Mouse (Mus musculus) midbrain, embryonic 14.5 days (tissue): ENCODE results near the gene Dcaf5. TPM values are rescaled to one million over a fixed set of nuclear protein-coding genes. Genes with fewer than 3 reads are reported as not detected.

ENCODE experiments used
- ATAC-seq: fragments of 200-750 bp; cut with Nextera tagmentation; 2 replicates; pipeline ENCODE4 v1.8.0; 2017; ENCODE audit warnings: moderate number of reproducible peaks, moderate library complexity; ENCODE audit not compliant: low FRiP score, low TSS enrichment
- DNase-seq: peaks from one replicate; pipeline ENCODE4 v3.0.0-alpha.2; 2015
- H3K27ac ChIP-seq: fragments of 300-500 bp; sonication (generic); replicated peaks from 2 replicates; pipeline ENCODE4 v1.5.1; 2014; ENCODE audit warnings: mild to moderate bottlenecking, low read depth, low read length, moderate library complexity
- H3K27me3 ChIP-seq: fragments of 300-500 bp; sonication (generic); 2 replicates; pipeline ENCODE4 v1.6.1; 2014; ENCODE audit warnings: low read length, control low read depth, mixed read lengths; ENCODE audit not compliant: control insufficient read depth, insufficient read depth
- H3K36me3 ChIP-seq: fragments of 300-500 bp; sonication (generic); 2 replicates; pipeline ENCODE4 v1.6.1; 2014; ENCODE audit warnings: low read length, control low read depth; ENCODE audit not compliant: control insufficient read depth, insufficient read depth
- H3K4me1 ChIP-seq: fragments of 300-500 bp; sonication (generic); 2 replicates; pipeline ENCODE4 v1.6.1; 2014; ENCODE audit warnings: mild to moderate bottlenecking, antibody characterized with exemption, low read length, control low read depth; ENCODE audit not compliant: control insufficient read depth, insufficient read depth
- H3K4me2 ChIP-seq: fragments of 300-500 bp; sonication (generic); 2 replicates; pipeline ENCODE4 v1.6.1; 2014; ENCODE audit warnings: mild to moderate bottlenecking, low read length, moderate library complexity
- H3K4me3 ChIP-seq: fragments of 300-500 bp; sonication (generic); replicated peaks from 2 replicates; pipeline ENCODE4 v1.5.1; 2014; ENCODE audit warnings: low read depth, low read length
- H3K9ac ChIP-seq: fragments of 300-500 bp; sonication (generic); replicated peaks from 2 replicates; pipeline ENCODE4 v1.6.1; 2014; ENCODE audit warnings: mild to moderate bottlenecking, low read length, moderate library complexity
- H3K9me3 ChIP-seq: fragments of 300-500 bp; sonication (generic); 2 replicates; pipeline ENCODE4 v1.6.1; 2016; ENCODE audit warnings: low read length, control low read depth, mixed read lengths; ENCODE audit not compliant: control insufficient read depth
- WGBS: fragments of 180-500 bp; shearing (Covaris S2); extraction: QIAGEN DNeasy Blood & Tissue Kit; methylation state at CpG from one replicate; pipeline ENCODE4 v1.1.7; 2014; 5-methylcytosine and 5-hydroxymethylcytosine counted together
- polyA plus RNA-seq: library from polyadenylated mRNA; unstranded; fragments of >200 nt; fragmentation: Nextera tagmentation; extraction: Ambion mirVana; gene quantifications from 2 replicates; pipeline ENCODE4 v1.2.1, GENCODE M21; 2014

Dcaf5 gene
- polyA plus RNA-seq, 1 experiment from 2014 or later = 29.9 TPM

DNA sequence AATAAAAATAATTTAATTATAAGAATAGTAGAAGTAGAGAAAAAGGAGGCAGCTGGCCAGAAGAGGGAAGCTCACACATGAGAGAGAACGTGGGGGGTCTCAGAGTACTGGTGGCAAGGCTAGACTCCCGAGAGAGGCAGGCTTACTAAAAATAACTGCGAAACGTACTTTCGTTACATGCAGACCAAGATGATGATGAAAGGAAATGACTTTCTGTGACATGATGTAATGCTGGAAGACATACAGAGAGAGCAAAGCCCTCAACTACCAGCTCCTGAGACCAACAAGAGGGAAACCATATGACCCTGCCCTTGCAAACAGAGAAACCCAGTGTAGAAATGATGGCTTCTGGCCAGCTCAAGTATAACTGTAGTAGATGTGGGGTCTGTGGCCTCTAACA lies 76.1 kb downstream of the Dcaf5 start:
- Histone ChIP-seq H3K4me2 (no peak overlapping the region), H3K36me3 (peaks cover 27% of the 10 kb centered on the region), H3K27me3 (no peaks in the 10 kb centered on the region), H3K4me3 (no peak overlapping the region), H3K9ac (no peak overlapping the region), H3K27ac (no peak overlapping the region), H3K9me3 (no peaks in the 10 kb centered on the region), H3K4me1 (no peaks in the 10 kb centered on the region)
- DNase-seq (no peak), ATAC-seq (no peak)
- WGBS = 67% methylated on average over 5 of the region's 5 CpGs

DNA sequence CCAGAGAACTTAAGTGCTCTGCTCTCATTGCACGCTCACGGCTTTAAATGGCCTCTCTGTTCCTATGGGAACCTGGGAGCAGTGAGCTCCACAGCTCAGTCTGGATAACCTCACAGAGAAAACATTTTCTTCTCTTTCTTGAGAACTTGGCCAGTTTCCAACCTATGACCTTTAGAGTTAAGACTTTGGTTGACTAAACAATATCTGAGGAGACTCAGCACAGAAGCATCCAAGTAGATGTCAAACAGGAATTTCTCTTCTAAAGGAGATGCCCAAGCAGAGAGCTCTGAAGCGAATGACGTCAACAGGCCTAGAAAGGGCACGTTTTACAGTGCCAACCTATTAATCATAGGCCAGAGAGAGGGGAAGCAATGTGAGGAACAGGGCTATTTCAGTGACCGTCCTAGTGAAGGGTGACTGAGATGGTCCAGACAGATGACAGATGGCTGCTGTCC lies 91.6 kb downstream of the Dcaf5 start:
- H3K27me3 ChIP-seq = no peaks in the 10 kb centered on the region
- H3K4me2 ChIP-seq = no peak overlapping the region
- H3K27ac ChIP-seq = no peak overlapping the region
- H3K9ac ChIP-seq = no peak overlapping the region
- H3K4me3 ChIP-seq = no peak overlapping the region
- WGBS = 76% methylated on average over 6 of the region's 6 CpGs
- no peak for ATAC-seq
- peaks cover 26% of the 10 kb centered on the region for H3K36me3 ChIP-seq
- H3K9me3 ChIP-seq = no peaks in the 10 kb centered on the region
- H3K4me1 ChIP-seq = no peaks in the 10 kb centered on the region
- DNase-seq = peak; percentile 57

- WGBS = 92% methylated on average over 2 of the region's 2 CpGs
- H3K36me3 ChIP-seq = peaks cover 41% of the 10 kb centered on the region
Measured at GRCm38 (mm10) chr12:80340936-80341335, 95.5 kb downstream of the Dcaf5 start.

GRCm38 (mm10) chr12:80334162-80334561 lies 102.2 kb downstream of the Dcaf5 start:
- H3K9me3 ChIP-seq = no peaks in the 10 kb centered on the region
- H3K4me1 ChIP-seq = no peaks in the 10 kb centered on the region
- no peak overlapping the region for H3K4me3 ChIP-seq
- H3K27ac ChIP-seq = no peak overlapping the region
- H3K4me2 ChIP-seq = no peak overlapping the region
- DNase-seq (peak; percentile 18), ATAC-seq (no peak)
- no peak overlapping the region for H3K9ac ChIP-seq
- H3K36me3 ChIP-seq = peaks cover 30% of the 10 kb centered on the region
- 66% methylated on average over 4 of the region's 4 CpGs for WGBS
- no peaks in the 10 kb centered on the region for H3K27me3 ChIP-seq

More at GRCm38 (mm10) chr12:80340936-80341335, 95.5 kb downstream of the Dcaf5 start:
- H3K27ac ChIP-seq = no peak overlapping the region
- H3K9me3 ChIP-seq = no peaks in the 10 kb centered on the region
- no peak overlapping the region for H3K4me3 ChIP-seq
- DNase-seq (no peak), ATAC-seq (no peak)
- no peaks in the 10 kb centered on the region for H3K27me3 ChIP-seq
- H3K9ac ChIP-seq = no peak overlapping the region
- H3K4me2 ChIP-seq = no peak overlapping the region
- no peaks in the 10 kb centered on the region for H3K4me1 ChIP-seq

DNA sequence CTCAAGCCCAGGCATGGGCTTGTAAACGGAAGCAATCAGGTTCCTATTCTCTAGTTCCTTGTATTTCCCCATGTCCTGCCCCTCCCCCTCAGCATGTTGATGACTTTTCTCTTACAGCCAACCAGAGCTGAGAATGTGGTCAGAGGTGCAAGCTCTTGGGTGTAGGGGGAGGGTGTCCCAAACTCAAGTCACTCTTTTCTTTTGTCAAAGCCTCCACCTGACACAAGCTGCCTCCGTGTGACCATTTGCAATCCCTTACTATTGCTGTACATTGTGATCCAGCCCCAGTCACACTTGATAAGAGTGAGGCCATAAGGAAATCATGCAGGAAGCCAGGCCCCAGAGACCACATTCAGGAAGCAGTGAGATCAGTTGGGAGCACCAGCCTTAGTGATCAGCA lies 104.8 kb downstream of the Dcaf5 start:
- Histone ChIP-seq H3K36me3 (peaks cover 5% of the 10 kb centered on the region), H3K4me2 (no peak overlapping the region), H3K9me3 (no peaks in the 10 kb centered on the region), H3K27ac (no peak overlapping the region), H3K4me3 (no peak overlapping the region), H3K4me1 (no peaks in the 10 kb centered on the region), H3K27me3 (no peaks in the 10 kb centered on the region), H3K9ac (no peak overlapping the region)
- ATAC-seq (no peak), DNase-seq (no peak)
- WGBS = 34% methylated on average over 2 of the region's 2 CpGs

- H3K9me3 ChIP-seq = no peaks in the 10 kb centered on the region
- no peaks in the 10 kb centered on the region for H3K4me1 ChIP-seq
- no peak for DNase-seq
- no peak overlapping the region for H3K9ac ChIP-seq
- no peak for ATAC-seq
- no peak overlapping the region for H3K4me2 ChIP-seq
- no peaks in the 10 kb centered on the region for H3K27me3 ChIP-seq
- H3K4me3 ChIP-seq = no peak overlapping the region
- no peak overlapping the region for H3K27ac ChIP-seq
- WGBS = 64% methylated on average over 8 of the region's 8 CpGs
- peaks cover 5% of the 10 kb centered on the region; the same call in 1 of the 2 replicates for H3K36me3 ChIP-seq
Measured at GRCm38 (mm10) chr12:80330819-80331218, 105.6 kb downstream of the Dcaf5 start.

- no peaks in the 10 kb centered on the region for H3K4me1 ChIP-seq
- WGBS = 67% methylated on average over 2 of the region's 2 CpGs
- H3K4me2 ChIP-seq = no peak overlapping the region
- no peak overlapping the region for H3K4me3 ChIP-seq
- no peaks in the 10 kb centered on the region for H3K36me3 ChIP-seq
- H3K9ac ChIP-seq = no peak overlapping the region
- no peak for ATAC-seq
- no peaks in the 10 kb centered on the region for H3K9me3 ChIP-seq
- no peak overlapping the region for H3K27ac ChIP-seq
- H3K27me3 ChIP-seq = no peaks in the 10 kb centered on the region
- DNase-seq = no peak
Measured at GRCm38 (mm10) chr12:80329641-80330040, 106.8 kb downstream of the Dcaf5 start.

DNA sequence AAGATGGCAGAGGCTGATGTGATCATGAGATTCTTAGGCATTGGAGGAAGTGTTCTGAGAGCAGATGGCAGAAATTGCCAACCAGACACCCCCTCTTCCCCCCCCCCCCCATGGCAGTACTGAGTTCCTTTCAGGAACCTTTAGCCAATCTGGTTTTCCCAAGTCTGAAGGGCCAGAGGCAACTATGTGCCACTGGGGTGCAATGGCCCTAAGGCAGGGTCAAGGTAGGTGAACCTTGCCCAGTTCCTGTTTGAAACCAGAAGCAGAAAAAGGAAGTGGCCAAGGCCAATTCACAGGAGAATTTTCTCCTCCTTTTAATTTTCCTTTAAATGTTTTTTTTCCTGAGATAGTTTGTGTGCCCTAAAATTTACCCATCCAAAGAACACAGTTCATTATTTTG lies 110.4 kb downstream of the Dcaf5 start:
- Histone ChIP-seq H3K4me2 (no peak overlapping the region), H3K4me1 (0 out of 2 replicates have a peak, but pooled peaks cover 2% of the 10 kb centered on the region), H3K4me3 (no peak overlapping the region), H3K27me3 (no peaks in the 10 kb centered on the region), H3K27ac (no peak overlapping the region), H3K36me3 (no peaks in the 10 kb centered on the region), H3K9me3 (no peaks in the 10 kb centered on the region), H3K9ac (no peak overlapping the region)
- ATAC-seq (no peak), DNase-seq (no peak)

DNA sequence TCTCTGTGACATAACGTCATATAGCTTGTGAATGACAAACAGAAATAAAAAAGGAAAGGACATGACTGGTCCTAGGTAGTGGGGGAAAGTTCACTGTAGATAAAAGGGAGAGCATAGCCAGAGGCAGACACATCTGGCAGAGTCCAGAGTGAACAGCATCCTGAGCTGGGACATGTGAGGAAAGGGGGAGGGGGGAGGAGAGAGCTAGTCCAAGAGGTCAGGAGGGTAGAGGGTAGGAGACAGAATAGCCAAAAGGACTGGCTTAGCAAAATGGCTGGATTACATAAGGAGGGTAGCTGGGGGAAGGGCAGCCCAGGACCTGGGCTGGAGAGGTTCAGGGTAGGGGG lies 111.6 kb downstream of the Dcaf5 start:
- 76% methylated on average over 1 of the region's 1 CpGs for WGBS
- Histone ChIP-seq H3K4me3 (no peak overlapping the region), H3K9ac (no peak overlapping the region), H3K4me1 (0 out of 2 replicates have a peak, but pooled peaks cover 2% of the 10 kb centered on the region), H3K36me3 (no peaks in the 10 kb centered on the region), H3K4me2 (no peak overlapping the region), H3K27me3 (no peaks in the 10 kb centered on the region), H3K27ac (no peak overlapping the region), H3K9me3 (no peaks in the 10 kb centered on the region)
- DNase-seq (no peak), ATAC-seq (no peak)
